Mouse (Mus musculus): ENCODE measurements around the gene Cdc42se2. TPM values are rescaled to one million over a fixed set of nuclear protein-coding genes. Genes with fewer than 3 reads are reported as not detected.

Cdc42se2 gene
- polyA plus RNA-seq (2015; fragmentation: Illumina TruSeq; extraction: RNeasy Lipid Tissue Mini Kit (QIAGEN cat#74804); ENCODE audit: insufficient read depth, low read depth, low replicate concordance), result 5.9 TPM

GRCm38 (mm10) chr11:54787488-54788474 lies at the start of gene Cdc42se2:
TSS of gene Cdc42se2 (minus strand) at chr11:54787675.

Other genes with a start within 250 kb of the Cdc42se2 start
- gene Lyrm7, start 73.2 kb upstream of the Cdc42se2 start, polyA plus RNA-seq (2015; fragmentation: Illumina TruSeq; extraction: RNeasy Lipid Tissue Mini Kit (QIAGEN cat#74804); ENCODE audit: insufficient read depth, low read depth, low replicate concordance), result 0.54 TPM
- gene Hint1, start 78.7 kb upstream of the Cdc42se2 start, polyA plus RNA-seq (2015; fragmentation: Illumina TruSeq; extraction: RNeasy Lipid Tissue Mini Kit (QIAGEN cat#74804); ENCODE audit: insufficient read depth, low read depth, low replicate concordance), result 90.0 TPM
- 106 TPM for gene Gpx3, start 114.8 kb upstream of the Cdc42se2 start, polyA plus RNA-seq (2015; fragmentation: Illumina TruSeq; extraction: RNeasy Lipid Tissue Mini Kit (QIAGEN cat#74804); ENCODE audit: insufficient read depth, low read depth, low replicate concordance)
- gene Tnip1, start 175.2 kb upstream of the Cdc42se2 start, polyA plus RNA-seq (2015; fragmentation: Illumina TruSeq; extraction: RNeasy Lipid Tissue Mini Kit (QIAGEN cat#74804); ENCODE audit: insufficient read depth, low read depth, low replicate concordance), result 5.6 TPM
- gene Anxa6, start 245.8 kb upstream of the Cdc42se2 start, polyA plus RNA-seq (2015; fragmentation: Illumina TruSeq; extraction: RNeasy Lipid Tissue Mini Kit (QIAGEN cat#74804); ENCODE audit: insufficient read depth, low read depth, low replicate concordance), result 29.6 TPM

Data from pancreas, adult 10 weeks (tissue).